Mouse (Mus musculus): ENCODE data around the gene Ppp1r14b.
A peak's percentile ranks its signal among the peaks of the same experiment; 100 is the strongest.
"Not testable (repeated sequence)": the region's sequence is repeated elsewhere in the genome, so short reads cannot be mapped to it uniquely, and the experiment has no call there.

The Ppp1r14b gene

DNA sequence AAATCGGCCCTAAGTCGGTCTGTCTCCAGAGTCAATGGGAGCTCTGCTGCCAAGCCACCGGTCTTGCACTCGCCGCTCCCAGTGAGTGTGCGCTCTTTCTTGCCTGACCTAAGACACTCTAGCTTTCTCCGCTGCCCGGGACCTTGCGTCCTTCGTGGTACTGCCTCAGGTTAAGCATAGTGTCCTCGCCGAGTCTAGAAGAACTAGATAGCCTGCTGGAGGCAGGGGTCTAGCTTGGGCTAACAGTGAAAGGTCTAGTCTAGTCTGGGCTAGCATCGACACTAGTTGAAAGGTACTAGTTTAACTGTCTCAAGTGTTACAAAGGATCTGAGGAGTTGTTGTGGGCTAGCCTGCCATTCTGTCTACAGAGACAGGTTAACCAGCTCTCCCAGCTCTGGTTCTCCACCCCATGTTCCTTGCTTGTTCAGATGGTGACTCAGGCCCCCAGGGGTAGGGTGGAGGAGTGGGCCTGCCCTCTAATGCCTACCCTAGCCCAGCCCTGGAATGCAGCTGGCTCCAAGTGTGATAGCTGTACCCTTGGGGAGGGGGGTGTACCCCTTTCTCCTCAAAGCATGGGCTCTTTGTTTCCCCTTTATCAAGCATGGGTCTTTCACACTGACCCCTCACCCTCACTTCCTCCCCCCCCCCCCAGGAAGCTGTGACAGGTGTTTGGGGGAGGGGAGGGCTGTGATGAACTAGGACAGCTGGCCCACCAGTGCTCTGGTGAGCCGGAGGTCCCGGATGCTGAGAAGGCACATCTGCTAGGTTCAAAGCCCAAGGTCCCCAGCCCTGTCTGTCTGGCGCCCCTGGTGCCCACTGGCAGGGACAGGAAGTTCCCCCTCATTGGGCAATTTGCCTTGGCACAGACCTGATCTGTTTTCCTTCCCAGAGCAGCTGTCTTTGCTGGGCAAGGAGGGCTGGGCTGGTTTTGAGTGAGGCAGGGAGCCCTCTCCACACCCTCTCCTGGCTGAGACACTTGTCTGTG, 1.1 kb downstream of the Ppp1r14b start, which contains the start of gene Plcb3:
Gene Plcb3 (minus strand): TSS at position 934 of the 985 bp plus-strand sequence.
- DNase-seq (ENCODE audit: low spot score in 2 of 2) = peak; percentile 88 to 94

DNA sequence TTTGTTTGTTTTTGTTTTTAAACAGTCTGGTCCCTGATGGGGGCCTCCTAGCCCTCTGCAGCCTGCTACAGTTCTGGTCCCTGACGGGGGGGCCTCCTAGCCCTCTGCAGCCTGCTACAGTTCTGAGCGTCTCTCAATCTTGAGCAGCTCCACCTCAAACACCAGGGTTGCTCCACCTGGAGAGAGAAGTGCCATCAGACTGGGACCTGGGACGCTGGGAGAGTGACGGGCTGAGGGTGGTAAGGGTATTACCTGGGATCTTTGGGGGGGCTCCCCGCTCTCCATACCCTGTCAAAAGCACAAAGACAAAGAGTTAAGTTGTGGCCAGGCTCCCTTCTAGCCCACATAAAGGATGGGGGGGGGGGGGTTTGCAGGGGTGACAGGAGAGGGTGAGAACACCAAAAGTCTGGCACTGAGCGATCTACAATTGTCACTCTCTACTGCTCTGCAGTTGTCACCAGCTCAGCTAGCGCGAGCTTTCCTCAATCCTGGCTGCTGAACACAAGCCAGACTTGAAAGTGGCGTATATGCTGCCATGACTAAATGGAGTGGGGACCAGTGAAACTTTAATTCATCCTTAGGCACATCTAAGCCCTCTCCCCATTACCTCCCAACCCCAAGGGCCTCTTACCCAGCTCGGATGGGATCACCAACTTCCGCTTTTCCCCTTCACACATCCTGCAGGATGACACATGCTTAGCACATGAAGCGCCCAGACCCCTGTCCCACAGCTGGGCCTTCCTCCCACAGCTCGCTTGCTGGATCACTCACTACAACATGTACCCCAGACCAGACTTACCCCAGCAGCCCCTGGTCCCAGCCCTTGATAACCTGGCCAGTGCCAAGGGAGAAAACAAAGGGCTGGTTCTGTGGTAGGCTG, 3.2 kb downstream of the Ppp1r14b start:
- no peak for DNase-seq (ENCODE audit: low spot score in 2 of 2)

DNA sequence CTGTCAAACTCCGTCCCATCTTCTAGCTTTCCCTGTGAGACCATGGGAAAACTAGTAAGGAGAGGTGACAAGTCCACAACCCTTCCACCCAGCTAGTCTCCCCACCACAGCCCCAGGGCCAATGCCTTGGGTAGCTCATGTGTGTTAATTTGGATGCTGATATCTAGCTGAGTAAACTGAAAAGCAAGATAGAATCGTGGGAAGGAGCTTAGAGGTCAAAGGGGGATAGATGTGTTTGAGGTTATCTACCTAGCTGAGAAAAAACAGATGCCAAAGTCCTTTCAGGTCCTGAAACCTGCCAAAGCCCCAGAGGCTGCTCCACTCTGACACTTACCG, 3.8 kb downstream of the Ppp1r14b start:
- no peak for DNase-seq (ENCODE audit: low spot score in 2 of 2)

DNA sequence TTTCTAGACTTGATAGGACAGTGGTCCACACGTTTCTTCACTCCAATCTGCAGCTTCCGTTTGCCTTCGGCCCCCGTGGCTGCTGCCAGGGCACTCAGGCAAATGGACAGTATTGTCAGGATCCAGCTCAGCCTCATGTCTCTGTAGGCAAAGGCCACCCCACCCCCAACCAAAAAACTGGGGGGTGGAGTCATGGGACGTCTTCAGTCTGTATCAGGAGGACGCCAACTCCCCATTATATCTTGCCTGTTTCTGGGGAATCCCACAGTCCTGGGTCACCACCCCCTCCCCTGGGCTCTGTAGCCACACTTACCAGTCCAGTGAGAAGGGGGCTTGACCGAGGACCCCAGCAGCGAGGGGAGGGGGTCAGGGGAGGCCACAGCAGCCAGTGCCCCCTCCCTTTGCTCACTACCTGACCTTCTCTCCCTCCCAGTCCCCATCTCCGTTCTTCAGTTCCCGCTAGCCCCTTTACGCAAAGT, 4.3 kb downstream of the Ppp1r14b start:
- peak in 1 of 2 experiments; percentile 42 for DNase-seq (ENCODE audit: low spot score in 2 of 2)

DNA sequence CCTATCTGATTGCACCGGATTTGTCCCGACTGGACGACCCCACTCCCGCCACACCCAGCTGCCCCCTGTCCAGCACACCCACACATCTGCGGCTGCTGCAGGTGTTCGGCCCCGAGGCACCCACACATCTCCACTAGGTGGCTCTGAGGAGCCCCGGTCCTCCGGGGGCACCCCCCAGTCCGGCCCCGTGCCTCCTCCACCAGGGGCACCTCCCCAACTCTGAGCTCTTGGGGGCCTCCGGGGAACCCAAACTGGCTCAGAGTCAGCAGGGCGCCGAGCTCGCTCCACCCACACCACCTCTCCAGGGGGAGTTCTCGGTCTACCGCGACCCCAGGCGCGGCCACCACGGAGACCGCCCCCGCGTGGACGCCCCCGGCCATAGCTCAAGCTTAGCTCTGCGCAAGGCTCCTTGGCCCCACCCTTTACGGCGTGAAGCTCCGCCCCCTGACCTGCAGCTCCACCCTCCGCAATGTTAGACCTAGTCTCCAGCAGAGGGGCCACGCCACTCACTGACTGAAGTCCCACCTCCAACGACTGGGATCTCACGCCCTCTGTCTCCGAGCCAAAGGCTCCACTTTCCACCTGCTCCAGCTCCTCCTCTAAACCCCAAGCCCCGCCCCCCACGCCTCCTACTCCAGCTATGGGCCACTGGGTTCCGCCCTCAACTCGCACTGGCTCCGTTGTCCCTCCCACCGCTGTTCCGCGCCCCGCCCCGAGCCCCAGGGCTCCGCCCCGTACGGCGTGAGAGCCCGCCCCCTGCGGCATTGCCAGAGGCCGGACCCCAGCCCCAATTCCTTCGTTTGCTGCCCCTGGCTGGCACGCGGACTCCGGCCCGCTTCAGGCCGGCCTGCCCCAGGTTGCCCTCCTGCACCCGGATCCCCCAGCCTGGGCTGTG, 5.0 kb downstream of the Ppp1r14b start:
- DNase-seq (ENCODE audit: low spot score in 2 of 2) = peak; percentile 99 to 100

DNA sequence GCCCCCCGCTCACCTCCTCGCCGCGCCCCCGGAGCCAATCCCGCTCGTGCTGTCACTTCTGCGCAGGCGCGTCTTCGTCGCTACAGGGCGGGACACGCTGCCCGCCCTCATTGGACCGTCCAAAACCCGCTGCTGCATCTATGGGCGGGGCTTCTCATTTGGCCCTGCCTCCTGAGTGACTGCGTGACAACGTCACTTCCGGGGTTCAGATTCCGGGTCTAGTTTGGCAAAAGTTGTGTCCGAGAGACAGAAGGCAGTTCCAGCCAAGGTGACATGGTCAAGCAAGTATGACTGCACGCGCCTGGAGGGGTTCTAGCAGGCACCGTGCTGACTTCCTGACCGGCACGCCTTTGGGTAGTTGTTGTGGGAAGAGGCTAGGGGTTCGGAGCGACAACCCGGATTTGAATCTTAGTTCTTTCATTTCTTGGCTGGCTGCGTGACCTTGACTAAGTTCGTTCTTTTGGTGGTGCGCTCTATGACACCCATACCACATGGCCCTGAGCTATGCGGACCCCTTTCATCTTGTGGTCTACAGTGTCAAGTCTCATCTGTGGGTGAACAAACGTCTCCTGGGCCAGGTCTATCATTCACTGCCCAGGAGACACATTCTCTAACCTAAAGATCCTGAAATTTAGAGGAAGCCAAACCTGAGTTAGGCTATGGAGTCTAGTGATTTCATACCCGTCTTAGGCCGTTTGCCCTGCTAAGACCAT, 5.8 kb downstream of the Ppp1r14b start, which contains the start of gene Fkbp2:
Gene Fkbp2 (minus strand): TSS at position 121 of the 713 bp plus-strand sequence.
- DNase-seq (ENCODE audit: low spot score in 2 of 2) = peak; percentile 98

DNA sequence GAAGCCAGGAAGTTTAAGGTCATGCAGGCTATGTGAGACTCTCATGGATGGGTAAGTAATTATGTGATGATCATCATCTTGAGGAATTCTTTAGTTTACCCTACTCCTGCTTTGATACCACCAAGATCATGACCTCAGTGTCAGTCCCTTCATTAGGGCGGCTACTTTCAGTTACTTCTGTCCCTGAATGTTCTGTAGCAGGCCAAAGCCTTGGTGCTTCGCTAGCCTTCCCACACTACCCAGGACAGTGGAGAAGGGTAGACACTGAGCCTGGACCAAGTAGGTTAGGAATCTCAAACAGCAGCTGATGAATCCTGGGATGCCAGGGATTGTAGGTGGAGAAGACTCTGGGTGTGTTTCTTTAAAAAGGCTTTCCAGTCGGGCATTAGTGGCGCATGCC, 6.7 kb downstream of the Ppp1r14b start:
- DNase-seq (ENCODE audit: low spot score in 2 of 2) = no peak

DNA sequence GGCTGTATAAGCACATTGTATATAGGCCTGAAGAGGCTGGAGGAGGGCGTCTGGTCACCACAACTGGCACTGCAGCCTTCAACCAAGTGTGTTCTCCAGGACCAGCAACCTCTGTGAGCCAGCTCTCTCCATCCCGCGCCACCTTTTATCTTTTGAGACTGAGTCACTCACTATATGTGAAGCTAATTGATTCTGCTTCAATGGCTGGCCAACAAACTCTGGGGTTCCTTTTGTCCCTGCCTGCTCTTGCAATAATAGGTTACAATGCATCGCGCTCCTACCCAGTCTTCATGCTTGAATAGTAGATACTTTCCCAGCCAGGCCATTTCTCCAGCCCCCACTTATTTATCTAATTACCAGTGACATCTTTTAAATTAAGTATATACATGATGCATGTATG, 8.9 kb downstream of the Ppp1r14b start:
- no peak for DNase-seq (ENCODE audit: low spot score in 2 of 2)

DNA sequence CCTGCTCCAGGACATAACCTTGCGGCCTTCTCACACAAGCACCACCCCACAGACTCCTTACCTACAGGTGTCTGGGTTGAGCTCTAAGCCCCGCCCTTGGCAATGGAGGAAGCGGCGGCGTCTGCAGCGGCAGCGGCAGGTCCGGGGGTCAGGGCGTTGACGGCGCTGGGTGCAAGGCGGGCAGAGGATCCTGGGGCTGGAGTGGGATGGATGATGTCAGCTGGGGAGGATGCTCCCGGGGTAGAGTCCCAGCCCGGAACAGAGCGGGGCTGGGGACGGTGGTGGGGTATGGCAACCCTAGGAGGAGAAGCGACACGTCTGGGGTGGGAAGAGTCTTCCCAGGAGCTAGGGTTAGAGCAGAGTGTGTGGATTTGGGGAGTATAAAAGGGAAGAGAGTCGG, 10.5 kb downstream of the Ppp1r14b start:
- no peak for DNase-seq (ENCODE audit: low spot score in 2 of 2)

DNA sequence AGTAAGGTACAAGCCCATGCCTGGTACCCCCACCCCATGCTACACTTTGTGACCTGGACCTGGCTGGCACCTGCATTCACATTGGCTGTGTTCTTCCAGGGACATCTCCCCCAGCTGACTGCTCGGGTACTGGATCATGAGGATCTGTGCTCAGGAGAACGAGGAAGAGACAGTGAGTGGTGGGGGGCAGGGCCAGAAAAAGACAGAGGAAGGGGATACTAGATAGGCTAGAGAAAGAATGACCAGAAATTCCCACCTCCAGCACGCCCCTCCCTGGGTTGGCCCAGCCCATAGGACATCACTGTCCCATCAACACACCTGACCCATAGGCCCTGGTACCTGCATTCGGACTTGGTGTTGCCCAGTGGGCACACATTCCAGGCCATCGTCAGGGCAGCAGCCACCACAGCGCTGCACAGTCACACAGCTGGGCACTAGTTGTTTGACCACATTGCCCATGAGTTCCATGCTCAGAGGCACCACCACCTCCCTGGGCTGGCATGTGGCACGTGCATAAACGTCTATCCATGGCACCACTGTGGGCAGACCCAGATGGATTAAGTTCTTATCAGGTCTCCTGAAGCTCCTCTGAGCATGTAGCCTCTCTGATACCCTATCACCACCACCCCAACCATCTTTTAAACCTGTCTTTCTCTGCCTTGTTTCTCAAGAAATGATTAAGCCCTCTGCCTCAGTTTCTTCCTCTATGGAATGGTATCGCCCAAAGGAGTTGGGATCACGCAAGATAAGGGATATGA, 11.4 kb downstream of the Ppp1r14b start:
- DNase-seq (ENCODE audit: low spot score in 2 of 2) = no peak

DNA sequence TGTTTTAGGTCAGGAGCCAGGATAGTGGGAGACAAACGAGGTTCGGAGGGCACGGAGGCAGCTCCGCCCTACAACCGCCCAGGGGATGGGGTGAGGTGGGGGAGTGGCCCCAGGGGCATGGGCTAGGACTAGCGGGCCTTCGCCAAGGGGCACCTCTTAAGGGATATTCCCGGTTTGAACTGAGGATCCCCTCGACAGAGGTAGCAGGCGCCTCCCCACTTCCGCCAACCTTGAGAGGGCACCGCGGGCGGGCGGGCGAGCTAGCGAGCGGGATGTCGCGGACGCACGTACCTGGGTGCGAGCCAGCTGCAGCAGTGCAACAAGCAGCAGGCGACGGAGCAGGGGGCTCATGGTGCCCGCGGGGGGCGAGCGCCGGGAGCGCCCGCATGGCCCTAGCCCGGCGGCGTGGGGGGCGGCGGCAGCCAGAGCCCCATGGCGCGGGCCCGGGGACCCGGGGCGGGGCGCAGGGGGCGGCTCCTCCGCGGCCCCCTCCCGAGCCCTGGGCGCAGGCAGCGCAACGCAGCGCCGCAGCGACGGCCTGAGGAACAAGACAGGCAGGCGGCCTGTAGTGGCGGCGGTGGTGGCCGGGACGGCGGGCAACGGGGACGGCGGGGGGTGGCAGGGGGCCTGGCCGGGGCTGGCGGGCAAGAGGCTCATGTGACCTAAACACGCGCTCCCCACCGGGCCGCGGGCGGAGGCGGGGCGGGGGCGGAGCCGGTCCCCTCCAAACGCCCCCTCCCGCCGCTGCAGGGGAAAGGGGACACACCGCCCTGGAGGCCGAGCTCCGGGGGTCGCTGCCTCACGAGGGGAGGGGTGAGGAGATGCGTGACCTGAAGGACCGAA, 12.5 kb downstream of the Ppp1r14b start, which contains the start of gene Vegfb:
Gene Vegfb (minus strand): TSS at position 591 of the 843 bp plus-strand sequence.
- DNase-seq (ENCODE audit: low spot score in 2 of 2) = peak; percentile 68 to 71

DNA sequence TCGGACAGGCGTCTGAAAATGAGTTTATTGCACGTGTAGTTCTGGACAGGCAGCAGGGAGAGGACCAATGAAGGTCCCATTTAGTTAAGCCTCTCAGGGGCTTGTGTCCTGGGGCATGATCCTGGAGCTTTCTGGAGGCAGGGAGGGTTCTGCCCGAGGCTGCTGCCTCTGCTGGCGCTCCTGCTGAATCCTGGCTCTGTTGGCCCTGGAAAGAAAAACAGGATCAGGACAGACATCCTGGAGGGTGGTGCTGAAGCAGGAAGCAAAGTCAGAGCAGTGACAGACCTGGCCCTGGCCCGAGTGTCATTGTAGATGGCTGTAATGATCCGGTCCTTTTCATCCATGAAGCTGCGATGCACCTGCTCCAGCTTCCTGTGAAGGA, 13.1 kb downstream of the Ppp1r14b start:
- no peak for DNase-seq (ENCODE audit: low spot score in 2 of 2)

DNA sequence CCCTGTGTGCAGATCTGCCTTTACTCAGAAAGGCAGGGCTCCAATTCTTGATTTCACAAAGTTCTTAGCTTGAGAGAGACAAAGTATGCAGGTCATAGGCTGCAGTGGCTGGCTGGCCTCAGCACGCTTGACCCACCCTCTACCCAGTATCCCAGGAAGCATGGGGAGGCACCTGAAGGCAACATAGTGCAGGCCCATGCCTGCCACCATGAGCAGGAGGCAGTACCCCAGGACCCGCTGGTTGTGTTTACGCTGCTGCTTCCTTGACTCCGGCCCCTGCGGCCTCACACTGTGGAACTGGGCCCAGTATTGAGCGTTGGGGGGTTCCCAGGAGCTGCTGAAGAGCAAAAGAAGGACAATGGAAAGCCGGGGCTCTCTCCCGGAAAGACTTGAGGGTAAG, 14.5 kb downstream of the Ppp1r14b start:
- DNase-seq (ENCODE audit: low spot score in 2 of 2) = no peak

DNA sequence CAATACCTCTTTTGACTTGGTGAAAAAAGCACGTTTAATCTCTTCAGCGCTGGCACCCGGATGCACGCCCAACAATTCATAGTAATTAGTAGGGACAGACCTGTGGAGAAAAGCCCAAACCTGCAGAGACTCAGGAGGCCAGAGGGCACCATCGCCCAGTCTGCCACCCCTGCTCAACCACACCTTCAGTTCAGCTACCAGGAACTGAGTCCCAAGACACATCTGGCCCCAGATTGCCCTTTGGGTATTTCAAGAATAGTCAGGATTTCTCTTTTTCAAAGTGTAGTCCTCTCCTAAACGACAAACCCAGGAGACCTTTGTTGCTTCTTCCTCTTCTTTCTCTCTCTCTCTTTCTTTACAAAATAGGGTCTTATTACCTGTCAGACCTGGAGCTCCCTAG, 15.9 kb downstream of the Ppp1r14b start:
- no peak for DNase-seq (ENCODE audit: low spot score in 2 of 2)

DNA sequence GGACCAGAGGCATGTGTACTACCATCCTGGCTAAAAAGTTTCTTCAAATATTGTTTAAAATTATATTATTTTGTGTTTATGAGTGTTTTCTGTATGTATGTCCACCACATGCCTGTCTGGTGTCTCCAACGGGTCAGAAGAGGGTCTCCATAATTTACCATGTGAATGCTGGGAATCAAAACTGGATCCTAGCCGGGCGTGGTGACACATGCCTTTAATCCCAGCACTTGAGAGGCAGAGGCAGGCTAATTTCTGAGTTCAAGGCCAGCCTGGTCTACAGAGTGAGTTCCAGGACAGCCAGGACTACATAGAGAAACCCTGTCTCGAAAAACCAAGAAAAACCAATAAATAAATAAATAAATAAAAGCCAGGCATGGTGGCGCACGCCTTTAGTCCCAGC, 16.4 kb downstream of the Ppp1r14b start:
- DNase-seq (ENCODE audit: low spot score in 2 of 2) = not testable (repeated sequence)

DNA sequence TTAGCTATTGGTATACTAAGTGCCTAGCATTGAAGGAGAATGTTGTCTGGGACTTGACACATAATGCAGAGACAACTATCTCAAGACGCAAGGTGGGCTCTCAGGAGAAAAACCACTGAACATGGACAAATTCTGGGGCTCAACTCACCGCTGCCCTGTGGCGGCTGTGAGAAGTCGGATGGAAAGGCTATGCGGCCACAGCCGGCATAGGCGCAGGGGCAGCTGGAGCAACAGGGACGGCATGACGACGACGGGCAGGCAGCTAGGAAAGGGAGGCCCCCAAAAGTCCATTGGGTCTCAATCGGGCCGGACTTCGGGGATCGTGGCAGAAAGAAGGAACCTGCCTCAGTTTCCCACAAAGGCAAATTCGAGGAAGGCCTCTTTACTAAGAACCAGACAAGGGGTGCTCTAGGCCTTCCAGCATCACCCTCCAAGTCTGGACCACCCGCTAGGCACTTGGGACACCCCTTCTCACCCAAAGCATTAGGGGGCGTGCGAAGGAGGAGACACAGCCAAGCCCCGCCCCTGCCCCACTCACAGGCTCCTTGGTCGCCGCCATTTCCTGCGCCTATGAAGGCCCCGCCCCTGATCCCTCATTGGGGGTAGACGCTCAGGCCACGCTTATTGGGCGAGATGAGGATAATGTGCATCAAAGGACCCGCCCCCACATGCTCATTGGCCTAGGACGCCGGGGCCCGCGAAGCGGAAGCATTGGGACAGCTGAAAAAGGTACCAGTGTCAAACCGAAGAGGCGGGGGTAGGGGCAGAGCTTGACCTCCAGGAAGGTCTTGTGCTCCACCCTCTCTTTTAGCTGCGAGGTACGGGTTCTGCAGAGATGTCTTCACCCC, 17.5 kb downstream of the Ppp1r14b start, which contains the start of gene Dnajc4:
Gene Dnajc4 (minus strand): TSS at position 562 of the 848 bp plus-strand sequence.
- peak; percentile 97 to 99 for DNase-seq (ENCODE audit: low spot score in 2 of 2)

DNA sequence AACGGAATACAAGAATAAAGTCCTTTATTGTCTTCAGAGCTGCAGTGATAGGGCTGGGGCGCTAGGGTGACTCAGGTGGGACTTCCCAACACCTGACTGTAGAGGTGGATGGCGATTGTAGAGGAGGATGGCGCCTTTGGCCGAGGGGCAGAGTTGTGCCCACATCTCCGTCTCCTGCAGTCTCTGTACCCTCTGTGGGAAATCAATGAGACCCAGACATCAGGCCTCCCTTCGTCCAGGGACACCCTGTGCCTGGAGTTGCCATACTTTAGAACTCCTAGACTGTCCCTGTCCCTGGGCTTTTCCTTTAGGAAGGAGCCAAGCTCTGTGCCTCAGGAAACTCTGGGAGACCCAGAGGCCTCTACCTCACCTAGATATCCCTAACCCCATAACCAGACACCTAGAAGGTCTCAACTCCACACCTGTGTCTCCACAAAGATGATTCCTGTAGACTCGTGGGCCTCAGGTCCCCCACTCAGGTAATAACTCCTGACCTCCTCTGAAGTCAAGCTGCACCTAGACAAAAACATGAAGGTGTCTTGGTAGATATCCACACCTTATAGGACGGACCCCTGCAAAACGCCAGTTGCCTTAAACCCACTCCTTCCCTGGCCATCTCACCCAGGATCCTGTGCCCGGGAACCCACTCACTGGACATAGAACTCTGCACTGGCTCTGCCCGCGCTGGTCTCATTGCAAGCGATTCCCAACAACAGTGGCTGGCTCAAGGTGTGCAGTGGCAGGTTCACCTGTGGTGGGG, 18.4 kb downstream of the Ppp1r14b start:
- no peak for DNase-seq (ENCODE audit: low spot score in 2 of 2)
